Mouse (Mus musculus) MEL (cell line): ENCODE data around the gene Cmtm7. TPM values are rescaled to one million over a fixed set of nuclear protein-coding genes. Genes with fewer than 3 reads are reported as not detected.

ENCODE experiments used
- DNase-seq: peaks from one replicate; pipeline ENCODE4 v3.0.0; 2011; ENCODE audit warnings: low read depth, low spot score
- H3K27ac ChIP-seq: 2 replicates; pipeline ENCODE4 v1.5.1; 2012; ENCODE audit warnings: low read depth, mild to moderate bottlenecking, control low read depth, low read length, moderate library complexity; ENCODE audit not compliant: control insufficient read depth
- H3K27me3 ChIP-seq, 2 experiments: fragments of 150-350 bp in 1 of 2; sonication (generic) in 1 of 2; 2 replicates each; pipeline ENCODE4 v1.6.1; 2012; ENCODE audit warnings: low read length in 2 of 2, mild to moderate bottlenecking in 2 of 2, improper control_type of control experiment in 1 of 2, moderate library complexity in 1 of 2; ENCODE audit not compliant: insufficient read depth in 2 of 2, control insufficient read depth in 1 of 2
- H3K36me3 ChIP-seq, 2 experiments: 2 replicates each; pipeline ENCODE4 v1.6.1; 2012 to 2014; ENCODE audit warnings: low read length in 2 of 2, improper control_type of control experiment in 1 of 2, inconsistent platforms in 1 of 2, mild to moderate bottlenecking in 1 of 2; ENCODE audit not compliant: insufficient read depth in 2 of 2, control insufficient read depth in 1 of 2
- H3K4me1 ChIP-seq, 2 experiments: fragments of 150-350 bp in 1 of 2; sonication (generic) in 1 of 2; 2 replicates each; pipeline ENCODE4 v1.6.1; 2012; ENCODE audit warnings: low read length in 2 of 2, improper control_type of control experiment in 1 of 2, mild to moderate bottlenecking in 1 of 2; ENCODE audit not compliant: insufficient read depth in 2 of 2, control insufficient read depth in 1 of 2
- H3K4me3 ChIP-seq, 2 experiments: fragments of 150-350 bp in 1 of 2; sonication (generic) in 1 of 2; 2 replicates each; pipeline ENCODE4 v1.5.1; 2012; ENCODE audit warnings: low read depth in 2 of 2, low read length in 2 of 2, mild to moderate bottlenecking in 2 of 2, moderate library complexity in 2 of 2, control low read depth in 1 of 2, improper control_type of control experiment in 1 of 2; ENCODE audit not compliant: control insufficient read depth in 1 of 2, insufficient read depth in 1 of 2
- H3K79me2 ChIP-seq: 2 replicates; pipeline ENCODE4 v1.6.1; 2012; ENCODE audit warnings: mild to moderate bottlenecking, low read length, moderate library complexity; ENCODE audit not compliant: control insufficient read depth, poor library complexity, insufficient read depth
- H3K9ac ChIP-seq: 2 replicates; pipeline ENCODE4 v1.6.1; 2012; ENCODE audit warnings: low read depth, mild to moderate bottlenecking, control low read depth, low read length, moderate library complexity; ENCODE audit not compliant: control insufficient read depth, poor library complexity, severe bottlenecking
- H3K9me3 ChIP-seq: fragments of 150-350 bp; sonication (generic); replicated peaks from 2 replicates; pipeline ENCODE4 v1.6.1; 2012; ENCODE audit warnings: mild to moderate bottlenecking, low read length, improper control_type of control experiment, moderate library complexity; ENCODE audit not compliant: insufficient read depth
- BHLHE40 ChIP-seq: IDR thresholded peaks from 2 replicates; pipeline ENCODE4 v1.6.1; 2012; ENCODE audit warnings: low read depth, mild to moderate bottlenecking, inconsistent platforms, low read length, improper control_type of control experiment, borderline replicate concordance
- CHD2 ChIP-seq: IDR thresholded peaks from 2 replicates; pipeline ENCODE4 v1.6.1; 2011; ENCODE audit warnings: low read length, improper control_type of control experiment
- ELF1 ChIP-seq: IDR thresholded peaks from 2 replicates; pipeline ENCODE4 v1.6.1; 2014; ENCODE audit warnings: low read depth, mild to moderate bottlenecking, inconsistent platforms, low read length, improper control_type of control experiment, moderate library complexity
- ETS1 ChIP-seq: IDR thresholded peaks from 2 replicates; pipeline ENCODE4 v1.6.1; 2012; ENCODE audit warnings: low read depth, mild to moderate bottlenecking, inconsistent platforms, low read length, improper control_type of control experiment, moderate library complexity
- GABPA ChIP-seq: IDR thresholded peaks from 2 replicates; pipeline ENCODE4 v1.6.1; 2012; ENCODE audit warnings: low read depth, mild to moderate bottlenecking, inconsistent platforms, low read length, improper control_type of control experiment, moderate library complexity
- JUND ChIP-seq: IDR thresholded peaks from 2 replicates; pipeline ENCODE4 v1.6.1; 2011; ENCODE audit warnings: low read depth, mild to moderate bottlenecking, improper control_type of control experiment, low read length
- KAT2A ChIP-seq: conservative IDR thresholded peaks from 2 replicates; pipeline ENCODE4 v1.6.1; 2012; ENCODE audit warnings: low read depth, low read length, improper control_type of control experiment, inconsistent platforms
- MAFK ChIP-seq: IDR thresholded peaks from 2 replicates; pipeline ENCODE4 v1.6.1; 2011; ENCODE audit warnings: low read depth, mild to moderate bottlenecking, low read length, improper control_type of control experiment, borderline replicate concordance
- MAZ ChIP-seq: IDR thresholded peaks from 2 replicates; pipeline ENCODE4 v1.6.1; 2012; ENCODE audit warnings: low read depth, mild to moderate bottlenecking, inconsistent platforms, low read length, improper control_type of control experiment
- MXI1 ChIP-seq: IDR thresholded peaks from 2 replicates; pipeline ENCODE4 v1.6.1; 2011; ENCODE audit warnings: mild to moderate bottlenecking, low read depth, low read length, improper control_type of control experiment
- MYB ChIP-seq: IDR thresholded peaks from 2 replicates; pipeline ENCODE4 v1.6.1; 2011; ENCODE audit warnings: mild to moderate bottlenecking, low read depth, low read length, improper control_type of control experiment
- NELFE ChIP-seq: IDR thresholded peaks from 2 replicates; pipeline ENCODE4 v1.6.1; 2011; ENCODE audit warnings: low read depth, low read length, improper control_type of control experiment
- POLR2A ChIP-seq, 2 experiments: IDR thresholded peaks; 2 replicates each; pipeline ENCODE4 v1.6.1; 2011 to 2012; ENCODE audit warnings: low read length in 2 of 2, mild to moderate bottlenecking in 2 of 2, control low read depth in 1 of 2, improper control_type of control experiment in 1 of 2, low read depth in 1 of 2, moderate library complexity in 1 of 2; ENCODE audit not compliant: control insufficient read depth in 1 of 2, insufficient read depth in 1 of 2, poor library complexity in 1 of 2
- POLR2AphosphoS2 ChIP-seq: IDR thresholded peaks from 2 replicates; pipeline ENCODE4 v1.6.1; 2011; ENCODE audit warnings: low read length, improper control_type of control experiment
- POLR2AphosphoS5 ChIP-seq: IDR thresholded peaks from 2 replicates; pipeline ENCODE4 v1.6.1; 2012; ENCODE audit warnings: low read depth, borderline replicate concordance, mild to moderate bottlenecking, inconsistent platforms, low read length, moderate library complexity, mixed read lengths
- RAD21 ChIP-seq: IDR thresholded peaks from 2 replicates; pipeline ENCODE4 v1.6.1; 2011; ENCODE audit warnings: mild to moderate bottlenecking, low read depth, low read length, improper control_type of control experiment
- RCOR1 ChIP-seq: IDR thresholded peaks from 2 replicates; pipeline ENCODE4 v1.6.1; 2012; ENCODE audit warnings: low read depth, mild to moderate bottlenecking, inconsistent platforms, low read length, improper control_type of control experiment
- SIN3A ChIP-seq: IDR thresholded peaks from 2 replicates; pipeline ENCODE4 v1.6.1; 2012; ENCODE audit warnings: low read length, improper control_type of control experiment, inconsistent platforms
- SMC3 ChIP-seq: IDR thresholded peaks from 2 replicates; pipeline ENCODE4 v1.6.1; 2011; ENCODE audit warnings: low read depth, low read length, improper control_type of control experiment
- TAL1 ChIP-seq: IDR thresholded peaks from 2 replicates; pipeline ENCODE4 v1.6.1; 2012; ENCODE audit warnings: mild to moderate bottlenecking, inconsistent platforms, low read length, moderate library complexity, mixed read lengths
- TBP ChIP-seq: IDR thresholded peaks from 2 replicates; pipeline ENCODE4 v1.8.0; 2011; ENCODE audit warnings: low read depth, low read length, improper control_type of control experiment
- ZKSCAN1 ChIP-seq: IDR thresholded peaks from 2 replicates; pipeline ENCODE4 v1.6.1; 2012; ENCODE audit warnings: low read depth, mild to moderate bottlenecking, inconsistent platforms, low read length, improper control_type of control experiment, moderate library complexity
- ZMIZ1 ChIP-seq: IDR thresholded peaks from 2 replicates; pipeline ENCODE4 v1.6.1; 2012; ENCODE audit warnings: low read depth, mild to moderate bottlenecking, inconsistent platforms, low read length, improper control_type of control experiment, moderate library complexity
- ZNF384 ChIP-seq: IDR thresholded peaks from 2 replicates; pipeline ENCODE4 v1.6.1; 2012; ENCODE audit warnings: low read depth, mild to moderate bottlenecking, inconsistent platforms, low read length, improper control_type of control experiment
- polyA plus RNA-seq, 2 experiments: library from polyadenylated mRNA; stranded (reverse) in 1 of 2; unstranded in 1 of 2; fragments of >175 nt in 1 of 2; fragments of >200 nt in 1 of 2; gene quantifications; 2 replicates each; pipeline versions ENCODE4 v1.2.1 to v1.2.4; 2012; ENCODE audit warnings: low replicate concordance in 2 of 2, low read depth in 1 of 2; ENCODE audit not compliant: insufficient read length in 2 of 2, insufficient read depth in 1 of 2, missing spikeins in 1 of 2
- total RNA-seq: library from RNA; depleted of rRNA; stranded (reverse); fragments of 300-350 nt; gene quantifications from 2 replicates; pipeline ENCODE4 v1.2.3, GENCODE M21; 2012

Gene Cmtm7
- total and polyA plus RNA-seq, 3 experiments = 290 to 545 TPM; not detected in 1

GRCm38 (mm10) chr9:114781526-114782212 lies at the start of gene Cmtm7 (continued):
- no peak for TF ChIP-seq ZKSCAN1
- no peak for TF ChIP-seq JUND

GRCm38 (mm10) chr9:114830351-114830750 lies 48.7 kb upstream of the Cmtm7 start:
- no peaks in the 10 kb centered on the region for H3K36me3 ChIP-seq
- no peaks in the 10 kb centered on the region for H3K4me1 ChIP-seq
- H3K79me2 ChIP-seq = no peaks in the 10 kb centered on the region
- H3K27ac ChIP-seq = no peak overlapping the region
- no peaks in the 10 kb centered on the region for H3K9me3 ChIP-seq
- no peak overlapping the region for H3K9ac ChIP-seq
- H3K4me3 ChIP-seq = no peak overlapping the region
- H3K27me3 ChIP-seq = no peaks in the 10 kb centered on the region; a peak in 1 of 4 replicates
- no peak for DNase-seq
- TF ChIP-seq CHD2 (no peak), ZNF384 (no peak), MYB (no peak), KAT2A (no peak), TAL1 (no peak), ELF1 (no peak), RAD21 (no peak), POLR2A (IDR thresholded peaks at IDR 0.05; ENCODE audit: control insufficient read depth in 1 of 2, insufficient read depth in 1 of 2, low read depth in 1 of 2, low read length in 2 of 2, poor library complexity in 1 of 2) (no peak), GABPA (no peak), MXI1 (no peak), MAFK (no peak), BHLHE40 (no peak), POLR2AphosphoS5 (no peak), TBP (no peak), ETS1 (no peak)

- no peaks in the 10 kb centered on the region for H3K4me1 ChIP-seq
- no peak overlapping the region for H3K4me3 ChIP-seq
- DNase-seq = no peak
- no peaks in the 10 kb centered on the region for H3K9me3 ChIP-seq
- no peaks in the 10 kb centered on the region; a peak in 1 of 4 replicates for H3K27me3 ChIP-seq
- no peaks in the 10 kb centered on the region for H3K79me2 ChIP-seq
- H3K36me3 ChIP-seq = no peaks in the 10 kb centered on the region
- TF ChIP-seq MXI1 (no peak), MAZ (no peak), GABPA (no peak), SMC3 (no peak), ELF1 (no peak), ZKSCAN1 (no peak), ZMIZ1 (no peak), BHLHE40 (no peak), RAD21 (no peak), POLR2AphosphoS2 (no peak), RCOR1 (no peak), NELFE (no peak), POLR2AphosphoS5 (no peak), SIN3A (no peak)
- H3K9ac ChIP-seq = no peak overlapping the region
- H3K27ac ChIP-seq = no peak overlapping the region
Measured at GRCm38 (mm10) chr9:114829669-114830068, 48.0 kb upstream of the Cmtm7 start.
